Mouse (Mus musculus) lung, postnatal 36 days (tissue): ENCODE data around the gene Crb3.

Experiments used
- DNase-seq: peaks from one replicate; pipeline ENCODE4 v3.0.0; 2022; ENCODE audit warnings: mixed read lengths

Gene Crb3

DNA sequence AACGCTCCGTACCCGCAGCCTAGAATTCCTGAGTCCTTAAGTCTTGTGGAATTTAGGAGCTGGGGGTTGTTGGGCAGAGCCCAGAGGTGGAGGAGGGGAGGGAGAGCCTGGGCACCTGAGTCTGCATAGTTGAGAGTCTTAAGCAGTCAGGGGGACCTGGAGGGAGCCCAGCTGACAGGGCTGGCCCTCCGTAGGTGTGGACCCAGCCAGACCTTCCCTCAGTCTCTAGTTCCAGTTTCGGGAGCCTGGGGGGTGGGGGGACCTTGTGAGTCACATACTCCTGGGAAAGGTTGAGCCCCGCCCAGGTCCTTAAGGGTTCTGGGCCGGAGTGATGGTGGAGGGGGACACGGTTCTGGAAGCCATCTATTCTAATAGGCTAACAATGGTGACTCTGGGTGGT lies 4.1 kb downstream of the Crb3 start:
- peak; percentile 68 for DNase-seq

DNA sequence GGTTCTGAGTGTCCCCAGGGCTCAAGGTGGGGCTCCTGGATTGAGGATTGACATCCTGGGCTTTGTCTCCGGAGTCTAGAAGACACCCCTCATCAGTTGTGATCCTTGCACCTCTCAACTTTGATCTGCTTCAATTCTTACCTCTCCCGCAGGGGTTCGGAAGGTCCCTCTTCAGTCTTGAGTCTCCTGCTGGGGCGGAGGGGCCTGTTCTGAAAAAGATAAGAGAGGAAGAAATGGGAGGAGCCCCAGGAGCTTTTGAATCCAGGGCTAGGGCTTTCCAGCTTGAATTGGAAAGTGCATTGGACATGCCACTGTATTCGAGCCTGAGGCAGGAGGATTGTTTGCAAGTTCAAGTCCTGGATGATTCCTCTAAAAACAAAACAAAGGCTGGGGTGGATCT lies 8.0 kb downstream of the Crb3 start:
- no peak for DNase-seq

DNA sequence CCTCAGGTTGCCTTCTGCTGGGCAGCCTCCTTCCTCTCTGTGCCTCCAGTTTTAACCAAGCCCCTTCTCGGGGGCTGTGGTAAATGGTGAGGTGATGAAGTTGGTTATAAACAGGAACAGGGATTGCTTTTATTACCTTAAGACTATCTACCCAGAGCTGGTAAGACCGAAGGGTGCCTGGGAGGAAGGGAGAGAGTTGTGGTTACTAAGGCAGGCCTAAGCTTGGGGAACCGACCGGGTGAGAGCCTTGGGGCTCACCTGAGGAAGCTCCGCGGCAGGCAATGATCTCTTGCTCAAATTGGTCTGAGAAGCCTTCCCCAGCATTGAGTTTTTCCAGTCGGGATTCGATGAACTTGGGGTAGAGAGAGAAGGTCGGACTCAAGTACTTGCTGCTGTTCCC lies 11.4 kb downstream of the Crb3 start:
- DNase-seq = no peak

DNA sequence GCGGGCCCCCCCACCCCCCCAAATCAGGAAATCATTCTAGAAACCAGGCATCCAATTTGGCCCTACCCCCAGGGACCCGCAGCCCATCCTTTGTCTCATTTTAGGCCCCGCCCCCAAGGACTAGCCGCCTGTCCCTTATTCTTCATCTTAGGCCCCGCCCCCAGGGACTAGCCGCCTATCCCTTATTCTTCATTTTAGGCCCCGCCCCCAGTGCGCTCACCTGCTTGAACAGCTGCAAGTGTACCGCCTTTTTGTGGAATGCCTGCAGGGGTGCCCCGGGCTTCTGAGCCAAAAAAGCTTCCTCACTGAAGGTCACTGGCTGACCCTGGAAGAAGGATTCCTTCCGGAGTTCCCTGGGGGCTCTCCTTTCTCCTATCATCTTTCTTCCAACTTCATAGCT lies 11.8 kb downstream of the Crb3 start:
- peak; percentile 77 for DNase-seq

DNA sequence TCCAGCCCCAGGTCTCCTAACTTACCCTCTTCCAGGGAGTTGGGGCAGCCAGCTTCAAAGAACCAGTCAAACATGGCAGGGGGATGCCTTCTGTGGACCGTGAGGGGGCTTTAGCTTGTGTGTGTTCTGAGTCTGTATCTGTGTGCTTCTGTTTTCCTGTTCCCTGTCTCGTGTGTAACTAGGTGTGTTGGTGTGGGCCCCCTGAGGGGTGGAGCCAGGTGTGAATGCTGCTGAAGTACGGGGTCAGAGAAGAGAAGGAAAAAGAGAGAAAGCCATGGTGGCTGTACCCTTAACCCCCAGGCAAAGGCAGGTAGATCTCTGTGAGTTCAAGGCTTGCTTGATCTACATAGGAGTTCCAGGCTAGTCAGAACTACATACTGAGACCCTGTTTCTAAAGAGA lies 18.0 kb downstream of the Crb3 start:
- DNase-seq = no peak

DNA sequence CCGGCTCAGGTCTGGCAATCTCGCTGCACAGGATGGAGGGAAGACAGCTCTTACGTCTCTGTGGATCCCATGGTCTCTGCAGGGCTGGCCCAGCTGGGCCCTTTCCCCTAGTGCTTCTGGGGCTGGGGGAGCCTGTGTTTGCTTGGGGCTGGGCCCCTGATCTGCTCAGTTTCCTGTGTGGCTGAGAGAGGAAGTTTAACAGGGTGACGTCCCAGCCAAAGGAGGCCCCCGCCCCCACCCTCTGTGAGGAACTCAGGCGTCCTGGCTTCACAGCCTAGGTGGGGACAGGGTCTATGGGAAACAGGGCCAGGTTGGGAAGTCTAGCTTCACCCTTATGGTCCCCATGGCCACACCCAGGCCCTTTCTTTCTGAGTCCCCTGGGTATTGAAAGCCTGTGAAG lies 19.4 kb downstream of the Crb3 start, which contains the start of gene Dennd1c:
Gene Dennd1c (minus strand): TSS at position 179 of the 400 bp plus-strand sequence.
- peak; percentile 49 for DNase-seq

DNA sequence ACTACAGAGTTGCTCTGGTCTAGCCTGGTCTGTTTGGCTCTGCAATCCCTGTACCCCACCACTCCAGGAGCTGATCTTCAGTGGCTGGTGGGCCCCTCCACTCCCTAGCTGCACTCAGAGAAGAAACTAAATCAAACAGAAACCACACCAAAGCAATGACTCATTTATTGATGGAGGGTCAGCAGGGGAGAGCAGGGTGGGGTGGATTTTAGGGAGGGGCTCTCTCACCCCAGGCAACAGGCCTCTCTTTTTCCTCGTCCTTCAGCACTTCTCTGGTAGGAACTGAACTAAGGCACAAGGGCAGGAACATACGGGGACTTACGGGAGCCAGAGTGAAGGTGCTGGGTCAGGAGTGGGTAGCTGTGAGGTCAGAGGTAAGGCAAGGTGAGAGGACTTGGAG lies 21.0 kb downstream of the Crb3 start:
- DNase-seq = no peak

DNA sequence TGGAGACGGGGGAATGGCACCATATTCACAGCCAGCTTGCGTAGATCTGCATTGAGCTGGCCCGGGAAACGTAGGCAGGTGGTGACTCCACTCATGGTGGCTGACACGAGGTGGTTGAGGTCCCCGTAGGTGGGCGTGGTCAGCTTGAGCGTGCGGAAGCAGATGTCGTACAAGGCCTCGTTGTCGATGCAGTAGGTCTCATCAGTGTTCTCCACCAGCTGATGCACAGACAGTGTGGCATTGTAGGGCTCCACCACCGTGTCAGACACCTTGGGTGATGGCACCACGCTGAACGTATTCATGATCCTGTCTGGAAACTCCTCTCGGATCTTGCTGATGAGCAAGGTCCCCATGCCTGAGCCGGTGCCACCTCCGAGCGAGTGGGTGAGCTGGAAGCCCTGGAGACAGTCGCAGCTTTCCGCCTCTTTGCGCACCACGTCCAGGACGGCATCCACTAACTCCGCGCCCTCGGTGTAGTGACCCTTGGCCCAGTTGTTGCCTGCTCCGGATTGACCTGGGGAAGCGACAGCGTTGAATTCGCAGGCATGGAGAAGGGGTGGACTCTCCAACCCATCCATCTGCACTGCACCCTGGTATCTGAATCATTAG lies 22.4 kb downstream of the Crb3 start:
- no peak for DNase-seq

DNA sequence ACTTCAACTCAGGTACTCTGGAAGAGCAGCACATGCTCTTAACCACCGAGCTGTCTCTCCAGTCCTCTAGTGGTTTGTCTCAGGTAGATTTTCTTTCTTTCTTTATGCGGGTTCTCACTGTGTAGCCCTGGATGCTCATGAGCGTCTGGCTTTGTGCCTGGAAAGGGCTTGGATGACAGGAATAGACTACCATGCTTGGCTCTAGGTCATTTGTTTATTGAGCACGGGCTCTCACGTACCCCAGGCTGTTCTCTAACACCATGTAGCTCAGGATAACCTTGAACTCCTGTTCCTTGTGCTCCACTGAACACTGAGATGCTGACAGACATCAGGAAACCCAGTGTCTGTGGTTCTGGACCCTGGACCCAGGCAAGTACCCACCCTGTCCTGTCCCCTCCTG lies 23.6 kb downstream of the Crb3 start:
- DNase-seq = no peak

DNA sequence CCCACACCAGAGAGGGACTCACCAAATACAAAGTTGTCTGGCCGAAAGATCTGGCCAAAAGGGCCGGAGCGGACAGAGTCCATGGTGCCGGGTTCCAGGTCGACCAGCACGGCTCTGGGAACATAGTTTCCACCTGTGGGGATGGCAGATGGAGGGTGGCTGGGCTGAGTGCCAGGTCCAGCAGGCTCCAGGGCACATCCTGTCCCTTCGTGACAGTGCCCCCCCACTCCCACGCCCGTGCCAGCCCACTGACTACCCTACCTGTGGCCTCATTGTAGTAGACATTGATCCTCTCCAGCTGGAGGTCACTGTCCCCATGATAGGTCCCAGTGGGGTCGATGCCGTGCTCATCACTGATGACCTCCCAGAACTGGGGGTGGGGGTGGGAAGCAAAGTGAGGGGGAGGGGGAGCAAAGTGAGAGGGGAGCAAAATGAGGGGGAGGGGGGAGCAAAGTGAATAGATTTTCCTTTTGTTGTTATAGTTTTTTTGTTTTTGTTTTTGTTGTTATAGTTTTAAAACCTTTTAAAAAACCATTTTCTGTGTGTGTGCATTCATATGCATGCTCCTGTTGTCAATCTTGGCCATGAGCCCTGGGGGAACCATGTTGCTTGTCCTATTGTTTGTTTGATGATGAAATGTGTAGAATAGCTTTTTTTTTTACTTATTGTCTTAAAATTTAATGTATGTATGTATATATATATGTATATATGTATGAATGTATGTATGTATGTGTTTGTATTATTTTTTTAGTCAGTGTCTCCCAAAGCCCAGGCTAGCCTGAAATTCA lies 27.3 kb downstream of the Crb3 start:
- no peak for DNase-seq

DNA sequence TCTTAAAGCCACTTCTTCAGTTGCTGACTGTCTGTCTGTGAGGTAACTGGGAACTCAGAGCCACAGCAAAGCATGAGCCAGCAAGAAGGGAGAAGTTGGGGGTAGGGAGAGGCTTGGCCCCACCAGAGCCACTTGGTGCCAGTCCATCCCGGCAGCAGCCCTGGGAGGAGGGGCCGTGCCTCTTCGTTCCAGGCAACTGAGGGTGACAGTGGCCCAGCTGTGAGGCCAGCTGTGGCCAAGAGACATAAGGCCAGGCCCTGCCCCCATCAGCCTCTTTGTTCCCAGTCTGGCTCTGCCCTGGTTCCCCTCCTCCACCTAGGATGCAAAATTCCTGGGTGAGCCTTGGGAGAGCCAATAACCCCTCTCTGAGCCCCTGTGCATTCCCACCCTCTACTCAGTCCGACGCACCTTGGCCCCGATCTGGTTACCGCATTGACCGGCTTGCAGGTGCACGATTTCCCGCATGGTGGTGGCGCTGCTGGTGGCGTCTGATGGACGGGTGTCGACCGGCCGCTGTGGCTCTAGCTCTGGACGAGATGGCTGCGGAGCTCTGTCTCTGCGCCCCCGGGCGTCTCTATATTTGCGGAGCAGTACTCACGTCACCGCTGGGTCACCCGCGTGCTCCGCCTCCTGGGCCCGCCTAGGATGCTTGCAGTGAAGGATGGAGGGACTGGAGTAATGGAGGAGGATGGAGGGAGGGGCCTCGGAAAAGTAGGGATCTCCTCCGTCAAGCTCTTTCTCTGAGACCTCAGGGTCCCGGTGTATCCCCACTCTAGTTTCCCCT lies 28.3 kb downstream of the Crb3 start, which contains the start of gene Tubb4a:
Gene Tubb4a (minus strand): TSS at position 734 of the 784 bp plus-strand sequence.
- peak; percentile 32 for DNase-seq

DNA sequence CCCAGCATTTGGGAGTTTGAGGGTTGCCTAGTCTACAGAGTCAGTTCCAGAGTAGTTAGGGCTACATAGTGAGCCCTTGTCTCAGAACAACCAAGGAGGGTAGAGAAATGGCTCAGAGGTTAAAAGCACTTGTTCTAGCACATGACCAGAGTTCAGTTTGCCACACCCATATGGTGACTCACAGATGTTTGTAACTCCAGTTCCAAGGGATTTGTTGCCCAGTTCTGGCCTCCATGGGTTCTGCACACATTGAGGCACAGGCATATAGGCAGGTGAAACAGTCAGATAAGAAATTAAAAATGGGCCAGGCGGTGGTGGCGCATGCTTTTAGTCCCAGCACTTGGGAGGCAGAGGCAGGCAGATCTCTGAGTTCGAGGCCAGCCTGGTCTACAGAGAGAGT lies 35.3 kb downstream of the Crb3 start:
- DNase-seq = no peak

DNA sequence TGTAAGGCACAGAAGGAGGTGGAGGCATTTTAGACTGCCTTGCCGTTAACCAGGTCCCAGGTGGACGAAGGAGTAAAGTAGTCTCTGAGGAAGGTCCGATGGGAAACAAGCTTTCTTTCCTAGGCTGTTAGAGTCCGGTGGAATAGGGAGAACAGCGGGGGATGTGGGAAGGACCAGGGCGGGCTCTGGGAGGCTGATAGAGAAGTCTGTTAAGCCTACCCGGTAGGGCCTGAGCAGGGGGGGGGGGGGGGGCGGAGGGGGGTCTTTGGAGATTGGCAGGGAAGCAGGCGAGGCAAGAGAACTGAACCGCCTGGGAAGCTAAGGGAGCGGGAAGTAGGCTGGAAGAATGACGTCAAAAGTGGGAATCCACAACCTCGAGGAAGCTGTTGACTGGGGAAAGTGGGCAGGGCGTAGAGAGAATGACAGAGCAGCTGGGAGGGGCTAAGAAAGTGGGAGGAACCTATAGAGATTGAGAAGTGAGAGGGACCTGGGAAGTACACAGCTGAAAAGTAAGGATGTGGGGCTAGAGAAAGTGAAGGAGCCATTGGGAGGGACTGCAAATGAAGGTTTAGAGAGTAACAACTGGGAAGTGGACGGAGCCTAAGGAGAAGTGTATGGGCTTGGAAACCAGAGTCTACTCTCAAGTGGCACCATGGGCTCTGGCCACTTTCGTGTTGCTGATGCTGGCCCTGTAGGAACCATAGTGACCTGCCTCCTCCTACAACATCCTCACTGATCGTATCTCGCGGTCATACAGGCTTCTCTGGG lies 37.1 kb downstream of the Crb3 start:
- peak; percentile 92 for DNase-seq

DNA sequence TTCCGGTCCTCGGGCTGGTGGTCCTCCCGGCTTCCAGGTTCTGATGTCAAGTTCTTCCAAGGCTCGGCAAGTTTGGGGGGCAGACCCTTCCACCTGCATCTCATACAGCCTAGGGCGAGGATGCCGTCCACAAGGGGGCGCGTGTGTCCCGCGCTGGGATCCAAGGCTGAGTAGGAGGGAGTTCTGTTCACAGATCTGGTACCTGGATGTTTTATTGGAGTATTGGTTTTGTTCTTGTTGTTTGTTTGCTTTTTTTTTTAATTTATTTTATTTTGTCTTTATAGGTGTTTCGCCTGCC lies 37.7 kb downstream of the Crb3 start:
- peak; percentile 92 for DNase-seq

DNA sequence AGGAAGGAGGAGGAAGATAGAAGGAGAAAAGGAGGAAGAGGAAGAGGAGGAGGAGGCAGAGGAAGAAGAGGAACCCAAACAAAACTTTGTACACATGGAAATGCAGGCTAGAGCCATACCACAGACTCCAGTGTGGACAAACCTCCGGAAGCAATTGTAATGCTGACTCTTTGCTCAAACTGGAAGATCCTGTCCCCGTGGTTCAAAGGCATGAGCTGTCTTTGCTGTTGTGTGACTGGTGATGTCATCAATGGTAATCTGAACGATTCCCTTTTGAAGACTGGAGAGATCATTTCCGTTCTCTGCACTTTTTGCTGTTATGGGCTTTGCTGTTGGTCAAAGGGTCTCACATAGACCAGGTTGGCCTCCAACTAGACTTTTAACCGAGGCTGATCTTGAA lies 39.4 kb downstream of the Crb3 start:
- DNase-seq = no peak

DNA sequence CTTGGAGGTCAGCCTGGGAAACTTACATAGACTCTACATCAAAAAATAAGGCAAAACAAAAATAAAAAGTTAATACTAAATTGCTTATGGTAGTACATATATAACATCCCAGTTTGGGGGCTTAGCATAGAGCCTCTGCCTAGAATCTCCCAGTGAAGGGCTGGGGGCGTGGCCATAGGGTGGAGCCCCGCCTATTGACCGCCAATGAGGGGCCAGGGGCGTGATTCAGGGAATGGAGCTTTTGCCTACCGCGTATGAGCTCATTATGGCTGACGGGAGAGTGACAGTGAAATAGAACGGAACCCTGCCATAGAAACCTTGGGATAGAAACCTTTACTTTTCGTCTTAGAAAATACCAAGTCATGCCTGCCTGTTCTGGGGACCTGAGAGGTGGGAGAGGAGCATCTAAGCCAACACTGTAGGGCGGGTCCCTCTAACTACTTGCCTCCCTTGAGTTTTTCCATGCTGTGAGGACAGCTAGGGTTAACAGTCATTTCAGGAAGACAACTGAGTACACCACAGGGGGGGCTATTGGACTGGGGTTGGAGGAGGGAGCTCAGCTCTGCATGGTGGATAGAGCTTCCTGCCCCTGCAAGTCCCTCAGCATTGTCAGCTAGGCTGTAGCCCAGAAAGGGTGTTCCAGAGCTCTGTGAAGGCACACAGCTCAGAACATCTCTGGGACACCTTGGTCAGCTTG lies 40.9 kb downstream of the Crb3 start:
- no peak for DNase-seq

DNA sequence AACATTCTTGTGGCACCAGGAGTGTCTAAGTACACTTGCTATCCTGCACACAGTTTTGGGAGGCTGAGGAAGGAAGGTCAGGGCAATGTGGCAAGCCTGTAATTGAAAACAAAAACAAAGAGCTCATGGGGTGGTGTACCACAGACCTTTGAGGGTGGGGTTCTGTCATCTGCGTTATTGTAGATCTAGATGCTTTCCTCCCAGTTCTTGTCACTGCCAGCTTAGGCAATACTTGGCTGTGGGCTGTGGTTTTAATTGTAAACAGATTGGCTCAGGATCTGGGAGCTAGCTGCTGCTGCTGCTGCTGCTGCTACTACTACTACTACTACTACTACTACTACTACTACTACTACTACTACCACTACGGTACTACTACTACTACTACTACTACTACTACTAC lies 43.4 kb downstream of the Crb3 start:
- no peak for DNase-seq

DNA sequence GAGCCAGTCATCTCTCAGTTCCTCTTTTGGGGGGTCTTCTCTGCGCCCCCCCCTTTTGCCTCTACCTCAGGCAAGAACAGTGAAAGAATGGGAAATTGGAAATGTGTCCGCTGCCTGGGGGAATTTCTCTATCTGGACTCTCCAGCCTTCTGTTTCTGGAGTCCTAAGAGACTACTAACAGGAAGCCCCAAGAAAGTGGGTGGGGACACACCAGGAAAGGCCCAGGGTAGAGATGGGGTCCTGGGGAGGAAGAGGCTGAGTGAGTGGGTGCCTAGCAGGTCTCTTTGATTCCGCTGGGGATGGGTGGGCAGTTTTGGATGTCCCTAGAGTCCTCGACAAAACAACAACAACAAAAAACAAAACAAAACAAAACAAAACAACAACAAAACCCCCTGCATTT lies 45.6 kb downstream of the Crb3 start:
- DNase-seq = no peak

DNA sequence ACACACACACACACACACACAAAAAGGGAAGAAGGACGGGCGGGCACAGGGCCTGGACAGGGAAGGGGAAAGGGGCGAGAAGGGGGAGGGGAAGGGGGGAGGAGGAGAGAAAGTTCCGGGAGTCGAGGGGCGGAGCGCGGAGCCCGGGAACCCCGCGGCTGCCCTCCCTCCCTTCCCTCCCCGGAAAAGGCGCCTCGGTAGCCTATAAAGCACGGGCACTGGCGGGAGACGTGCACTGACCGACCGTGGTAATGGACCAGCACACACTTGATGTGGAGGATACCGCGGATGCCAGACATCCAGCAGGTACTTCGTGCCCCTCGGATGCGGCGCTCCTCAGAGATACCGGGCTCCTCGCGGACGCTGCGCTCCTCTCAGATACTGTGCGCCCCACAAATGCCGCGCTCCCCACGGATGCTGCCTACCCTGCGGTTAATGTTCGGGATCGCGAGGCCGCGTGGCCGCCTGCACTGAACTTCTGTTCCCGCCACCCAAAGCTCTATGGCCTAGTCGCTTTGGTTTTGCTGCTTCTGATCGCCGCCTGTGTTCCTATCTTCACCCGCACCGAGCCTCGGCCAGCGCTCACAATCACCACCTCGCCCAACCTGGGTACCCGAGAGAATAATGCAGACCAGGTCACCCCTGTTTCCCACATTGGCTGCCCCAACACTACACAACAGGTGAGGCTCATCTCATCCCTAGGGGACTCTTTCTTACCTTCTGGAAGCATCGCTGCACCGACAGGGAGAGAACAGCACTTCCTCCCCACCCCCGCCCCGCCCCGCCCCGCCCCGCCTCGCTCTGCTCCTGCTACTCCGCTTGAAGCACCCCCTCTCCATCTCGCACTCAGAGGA lies 46.5 kb downstream of the Crb3 start, which contains the start of gene Tnfsf9:
Gene Tnfsf9 (plus strand): TSS at position 145 of the 854 bp plus-strand sequence.
- peak; percentile 28 for DNase-seq

DNA sequence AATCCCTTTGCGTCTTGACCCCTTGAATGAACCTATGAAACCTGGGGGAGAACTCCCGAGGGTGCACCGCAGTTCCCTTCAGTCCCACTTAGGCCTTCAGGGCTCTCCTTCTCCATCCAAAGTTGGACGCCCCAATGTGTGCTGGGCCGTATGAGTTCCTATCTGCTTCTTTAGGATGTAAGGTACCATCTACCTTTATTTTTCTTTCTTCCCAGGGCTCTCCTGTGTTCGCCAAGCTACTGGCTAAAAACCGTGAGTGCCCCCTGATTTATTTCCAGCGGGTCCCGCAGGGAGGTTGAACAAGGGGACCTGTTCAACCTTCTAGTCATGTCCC lies 47.1 kb downstream of the Crb3 start:
- no peak for DNase-seq

DNA sequence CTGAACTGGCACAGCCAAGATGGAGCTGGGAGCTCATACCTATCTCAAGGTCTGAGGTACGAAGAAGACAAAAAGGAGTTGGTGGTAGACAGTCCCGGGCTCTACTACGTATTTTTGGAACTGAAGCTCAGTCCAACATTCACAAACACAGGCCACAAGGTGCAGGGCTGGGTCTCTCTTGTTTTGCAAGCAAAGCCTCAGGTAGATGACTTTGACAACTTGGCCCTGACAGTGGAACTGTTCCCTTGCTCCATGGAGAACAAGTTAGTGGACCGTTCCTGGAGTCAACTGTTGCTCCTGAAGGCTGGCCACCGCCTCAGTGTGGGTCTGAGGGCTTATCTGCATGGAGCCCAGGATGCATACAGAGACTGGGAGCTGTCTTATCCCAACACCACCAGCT lies 48.2 kb downstream of the Crb3 start:
- DNase-seq = no peak
